Mouse (Mus musculus): ENCODE measurements around the gene Sf3a2. TPM values are rescaled to one million over a fixed set of nuclear protein-coding genes. Genes with fewer than 3 reads are reported as not detected.

The Sf3a2 gene
- polyA plus RNA-seq, 1 experiment, result 944 TPM

DNA sequence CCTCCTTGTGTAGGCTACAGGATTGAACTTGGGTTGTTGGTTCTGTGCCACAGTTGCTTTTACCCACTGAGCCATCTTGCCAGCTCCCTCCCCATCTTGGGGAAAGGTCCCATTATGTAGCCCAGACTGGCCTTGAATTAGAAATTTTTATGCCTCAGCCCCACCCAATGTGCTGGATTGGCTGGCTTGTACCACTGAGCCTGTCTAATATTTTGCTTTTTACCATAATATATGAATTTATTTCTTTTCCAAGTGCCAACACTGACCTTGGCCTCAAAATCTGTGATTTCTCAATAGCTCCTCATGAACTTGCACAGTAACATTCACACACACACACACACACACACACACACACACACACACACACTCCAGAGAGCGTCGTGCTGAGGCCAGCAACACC is 32.3 kb upstream of the Sf3a2 start:
- no peak for TF ChIP-seq GATA1 (IDR thresholded peaks at IDR 0.05; ENCODE audit: low read length)

DNA sequence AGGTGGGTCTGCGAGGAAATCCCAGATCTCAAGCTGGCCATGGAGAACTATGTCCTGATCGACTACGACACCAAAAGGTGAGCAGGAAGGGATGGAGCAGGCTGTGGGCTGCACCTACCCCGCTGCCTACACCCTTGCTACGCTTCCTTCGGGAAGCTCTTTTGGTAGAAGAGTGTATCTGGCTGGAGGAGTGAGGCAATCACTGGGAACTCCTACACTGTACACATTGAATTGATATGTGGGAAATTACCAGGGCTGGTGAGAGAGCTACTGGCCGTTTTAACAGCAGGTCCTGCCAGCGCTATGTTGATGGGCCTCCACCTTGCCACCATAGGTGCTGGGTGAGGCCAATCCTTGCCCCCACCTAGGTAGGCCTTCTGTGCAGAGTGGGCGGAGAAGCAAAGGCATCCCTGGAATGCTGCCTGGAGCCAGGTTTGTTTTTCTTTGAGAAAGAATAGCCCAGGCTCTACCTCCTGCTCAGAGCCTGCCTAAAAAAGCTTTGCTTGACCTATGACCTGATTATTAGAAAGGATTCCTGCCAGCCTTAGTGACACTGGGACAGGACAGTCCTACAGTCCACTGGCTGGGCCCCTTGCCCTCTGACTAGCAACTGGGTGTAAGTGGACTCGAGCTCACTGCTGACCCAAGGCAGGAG is 31.7 kb upstream of the Sf3a2 start:
- TF ChIP-seq GATA1 (IDR thresholded peaks at IDR 0.05; ENCODE audit: low read length), result no peak

DNA sequence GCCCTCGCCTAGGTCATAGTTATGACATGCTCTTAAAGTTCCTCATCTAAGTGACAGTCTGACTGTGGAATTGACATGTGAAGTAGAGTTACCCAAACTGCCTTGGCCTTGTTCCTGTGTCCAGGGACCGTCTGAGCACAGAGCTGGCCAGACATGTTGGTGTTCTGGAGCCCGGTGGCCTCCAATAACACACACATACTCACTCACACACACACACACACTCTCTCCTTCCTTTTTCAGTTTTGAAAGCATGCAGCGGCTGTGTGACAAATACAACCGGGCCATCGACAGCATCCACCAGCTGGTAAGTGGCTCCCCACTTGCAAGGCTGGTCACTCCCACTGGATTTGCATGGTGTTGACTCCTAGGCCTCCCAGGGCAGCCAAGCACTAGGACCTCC is 29.6 kb upstream of the Sf3a2 start:
- no peak for TF ChIP-seq GATA1 (IDR thresholded peaks at IDR 0.05; ENCODE audit: low read length)

GRCm38 (mm10) chr10:80773816-80774215 is 24.2 kb upstream of the Sf3a2 start:
- TF ChIP-seq GATA1 (IDR thresholded peaks at IDR 0.05; ENCODE audit: low read length), result no peak

GRCm38 (mm10) chr10:80774549-80774948 is 23.4 kb upstream of the Sf3a2 start:
- no peak for TF ChIP-seq GATA1 (IDR thresholded peaks at IDR 0.05; ENCODE audit: low read length)

DNA sequence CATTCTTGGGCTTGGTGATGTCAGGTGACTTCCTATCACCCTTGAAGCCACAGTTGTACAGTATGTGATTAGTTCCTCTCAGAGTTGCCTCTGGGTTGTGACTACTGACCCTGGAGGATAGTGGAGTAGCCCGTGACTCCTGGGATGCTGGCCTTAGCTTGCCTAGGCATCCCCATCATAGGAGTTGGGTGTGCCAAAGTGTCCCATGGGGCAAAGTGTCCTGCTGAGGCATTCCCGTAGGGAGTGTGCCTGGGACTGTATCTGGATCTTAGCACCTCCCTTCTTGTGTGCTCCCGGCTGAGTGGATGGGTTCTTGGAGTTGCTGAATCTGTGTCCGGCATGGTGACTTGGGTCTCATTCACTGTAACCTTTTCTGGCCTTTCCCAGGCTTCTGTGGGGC is 23.0 kb upstream of the Sf3a2 start:
- no peak for TF ChIP-seq GATA1 (IDR thresholded peaks at IDR 0.05; ENCODE audit: low read length)

DNA sequence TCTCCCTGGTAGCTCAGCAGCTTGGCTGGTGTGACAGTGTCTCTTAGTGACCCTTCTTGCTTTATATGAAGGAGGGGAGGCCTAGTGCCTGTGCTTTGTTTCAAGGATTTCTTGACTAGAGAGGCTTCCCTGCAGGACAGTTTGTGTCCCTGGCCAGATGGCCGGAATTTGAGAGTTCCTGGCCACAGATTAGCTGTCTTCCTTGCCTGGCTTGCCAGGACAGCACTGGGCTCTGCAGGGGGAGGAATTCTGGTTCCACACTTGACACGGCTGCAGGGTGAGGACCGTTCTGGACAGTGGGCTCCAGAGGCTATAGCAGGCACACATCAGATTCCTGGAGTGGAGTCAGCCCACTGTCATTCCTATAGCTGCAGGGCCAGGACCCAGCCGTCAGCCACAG is 22.3 kb upstream of the Sf3a2 start:
- no peak for TF ChIP-seq GATA1 (IDR thresholded peaks at IDR 0.05; ENCODE audit: low read length)

DNA sequence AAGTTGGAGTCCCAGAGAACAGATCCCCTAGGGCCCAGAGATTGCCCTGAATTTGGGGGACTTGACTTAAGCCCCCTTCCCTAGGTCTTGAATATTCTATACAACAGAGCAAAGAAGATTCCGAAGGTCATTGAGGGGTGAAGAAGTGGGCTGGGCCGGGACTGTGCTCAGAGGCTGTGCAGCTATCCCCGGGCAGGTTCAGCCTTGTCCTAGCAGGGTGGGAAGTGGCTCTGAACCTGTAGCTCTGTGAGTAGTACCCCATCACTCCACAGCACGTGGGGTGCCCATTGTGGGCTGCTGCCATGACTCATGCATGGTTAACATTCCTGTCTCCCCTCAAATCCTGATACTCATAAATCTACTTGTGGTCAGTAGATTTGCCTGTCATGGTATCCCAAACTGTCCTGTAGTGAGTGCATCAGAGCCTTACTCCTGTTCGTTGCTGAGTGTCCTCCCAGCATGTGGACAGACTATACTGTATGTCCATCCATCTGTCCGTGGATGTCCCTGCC is 21.6 kb upstream of the Sf3a2 start:
- no peak for TF ChIP-seq GATA1 (IDR thresholded peaks at IDR 0.05; ENCODE audit: low read length)

- TF ChIP-seq GATA1 (IDR thresholded peaks at IDR 0.05; ENCODE audit: low read length), result no peak
These were observed 20.9 kb upstream of the Sf3a2 start for GRCm38 (mm10) chr10:80777123-80777522.

DNA sequence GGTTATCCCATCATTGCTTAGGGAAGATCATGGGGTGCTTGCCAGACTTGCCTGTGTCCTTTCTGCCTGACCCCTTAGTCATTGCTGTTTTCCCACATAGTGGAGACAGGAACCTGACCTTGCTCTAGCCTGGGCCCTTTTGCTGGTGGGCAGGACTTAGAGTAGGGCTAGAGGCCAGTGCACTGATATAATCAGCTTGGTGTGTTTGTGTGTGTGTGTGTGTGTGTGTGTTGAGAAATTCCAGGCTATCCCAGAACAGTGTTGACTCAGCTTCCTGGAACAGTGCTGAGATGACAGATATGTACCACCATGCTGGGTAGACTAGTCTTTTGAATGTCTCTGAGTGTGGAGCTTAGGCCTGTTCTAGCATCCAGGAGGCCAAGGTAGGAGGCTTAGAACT is 18.4 kb upstream of the Sf3a2 start:
- TF ChIP-seq GATA1 (IDR thresholded peaks at IDR 0.05; ENCODE audit: low read length), result no peak

GRCm38 (mm10) chr10:80784302-80784701 is 13.7 kb upstream of the Sf3a2 start:
- no peak for TF ChIP-seq GATA1 (IDR thresholded peaks at IDR 0.05; ENCODE audit: low read length)

DNA sequence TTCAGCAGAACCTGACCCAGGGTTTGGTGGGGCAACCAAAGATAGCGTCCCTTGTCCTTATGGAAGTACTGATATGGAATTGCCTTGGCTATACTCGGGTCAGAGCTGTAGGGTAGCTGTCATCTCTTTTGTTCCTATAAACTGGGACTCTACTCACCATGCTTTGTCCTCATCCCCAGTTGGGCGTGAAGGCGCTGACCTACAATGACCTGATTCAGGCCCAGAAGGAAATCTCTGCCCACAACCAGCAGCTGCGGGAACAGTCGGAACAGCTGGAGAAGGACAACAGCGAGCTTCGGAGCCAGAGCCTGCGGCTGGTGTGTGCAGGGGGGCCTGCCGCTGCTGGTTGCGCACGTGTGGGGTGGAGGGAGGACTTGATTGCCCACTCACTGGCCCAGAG is 13.1 kb upstream of the Sf3a2 start:
- TF ChIP-seq GATA1 (IDR thresholded peaks at IDR 0.05; ENCODE audit: low read length), result no peak

- TF ChIP-seq GATA1 (IDR thresholded peaks at IDR 0.05; ENCODE audit: low read length), result no peak
These were observed 12.0 kb upstream of the Sf3a2 start for GRCm38 (mm10) chr10:80785963-80786362.

GRCm38 (mm10) chr10:80787517-80787916 is 10.5 kb upstream of the Sf3a2 start:
- TF ChIP-seq GATA1 (IDR thresholded peaks at IDR 0.05; ENCODE audit: low read length), result no peak

DNA sequence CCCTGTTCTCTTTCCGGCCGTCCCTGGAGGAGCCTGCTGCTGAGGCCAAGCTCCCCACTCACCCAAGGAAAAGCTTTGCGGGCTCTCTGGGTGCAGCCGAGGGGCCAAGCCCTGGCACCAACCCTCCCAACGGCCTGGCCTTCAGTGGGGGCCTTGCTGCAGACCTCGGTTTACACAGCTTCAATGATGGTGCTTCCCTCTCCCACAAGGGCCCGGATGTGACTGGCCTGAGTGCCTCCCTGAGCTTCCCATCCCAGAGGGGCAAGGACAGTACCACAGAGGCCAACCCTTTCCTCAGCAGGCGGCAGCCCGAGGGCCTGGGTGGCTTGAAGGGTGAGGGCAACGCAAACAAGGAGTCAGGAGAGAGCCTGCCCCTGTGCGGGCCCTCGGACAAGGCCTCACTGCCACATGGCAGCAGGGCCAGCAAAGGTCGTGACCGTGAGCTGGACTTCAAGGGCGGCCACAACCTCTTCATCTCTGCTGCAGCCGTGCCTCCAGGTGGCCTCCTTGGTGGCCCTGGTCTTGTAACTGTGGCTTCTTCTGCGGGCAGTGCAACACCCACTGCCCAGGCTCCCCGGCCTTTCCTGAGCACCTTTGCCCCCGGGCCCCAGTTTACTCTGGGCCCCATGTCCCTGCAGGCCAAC is 7.1 kb upstream of the Sf3a2 start:
- TF ChIP-seq GATA1 (IDR thresholded peaks at IDR 0.05; ENCODE audit: low read length), result no peak

GRCm38 (mm10) chr10:80791476-80792174 is 6.4 kb upstream of the Sf3a2 start:
- TF ChIP-seq GATA1 (IDR thresholded peaks at IDR 0.05; ENCODE audit: low read length), result no peak

Measured in G1E-ER4 (cell line).